Mouse (Mus musculus) myocyte (in vitro differentiated cells): ENCODE data around the gene Mmp19. TPM values are rescaled to one million over a fixed set of nuclear protein-coding genes. Genes with fewer than 3 reads are reported as not detected.

ENCODE experiments used
- H3K27me3 ChIP-seq: one replicate; pipeline ENCODE4 v1.6.1; 2011; ENCODE audit not compliant: control insufficient read depth, insufficient read depth, insufficient read length
- H3K36me3 ChIP-seq: one replicate; pipeline ENCODE4 v1.6.1; 2011; ENCODE audit not compliant: control insufficient read depth, insufficient read depth
- H3K4me2 ChIP-seq: one replicate; pipeline ENCODE4 v1.6.1; 2011; ENCODE audit warnings: low read depth, control low read depth
- H3K4me3 ChIP-seq: one replicate; pipeline ENCODE4 v1.5.1; 2011; ENCODE audit warnings: mild to moderate bottlenecking, control low read depth, moderate library complexity
- H3K79me2 ChIP-seq: one replicate; pipeline ENCODE4 v1.6.1; 2011; ENCODE audit not compliant: control insufficient read depth, insufficient read depth
- H3ac ChIP-seq: one replicate; pipeline ENCODE4 v1.6.1; 2011; ENCODE audit not compliant: control insufficient read depth, insufficient read length
- CEBPB ChIP-seq: IDR thresholded peaks from 2 replicates; pipeline ENCODE4 v1.6.1; 2011; ENCODE audit warnings: mild to moderate bottlenecking, moderate library complexity; ENCODE audit not compliant: poor library complexity, insufficient read depth, severe bottlenecking
- E2F4 ChIP-seq: IDR thresholded peaks from one replicate; pipeline ENCODE4 v1.6.1; 2011; ENCODE audit warnings: mild to moderate bottlenecking, control low read depth, moderate library complexity; ENCODE audit not compliant: insufficient read depth
- MAX ChIP-seq: IDR thresholded peaks from one replicate; pipeline ENCODE4 v1.6.1; 2011; ENCODE audit warnings: low read depth, mild to moderate bottlenecking, control low read depth
- MYOD1 ChIP-seq, 3 experiments: IDR thresholded peaks; one replicate each; pipeline ENCODE4 v1.6.1; 2011; ENCODE audit warnings: control low read depth in 2 of 3, low read depth in 2 of 3, mild to moderate bottlenecking in 2 of 3, moderate library complexity in 1 of 3; ENCODE audit not compliant: insufficient read length in 2 of 3, control insufficient read depth in 1 of 3
- MYOG ChIP-seq, 3 experiments: IDR thresholded peaks; one replicate each; pipeline ENCODE4 v1.6.1; 2011; ENCODE audit warnings: control low read depth in 2 of 3, low read depth in 2 of 3, mild to moderate bottlenecking in 2 of 3; ENCODE audit not compliant: insufficient read length in 2 of 3, control insufficient read depth in 1 of 3, insufficient read depth in 1 of 3
- POLR2A ChIP-seq: IDR thresholded peaks from one replicate; pipeline ENCODE4 v1.6.1; 2011; ENCODE audit warnings: low read depth, mild to moderate bottlenecking, control low read depth, moderate library complexity; ENCODE audit not compliant: insufficient read length
- POLR2AphosphoS2 ChIP-seq: IDR thresholded peaks from one replicate; pipeline ENCODE4 v1.6.1; 2011; ENCODE audit warnings: low read depth, control low read depth; ENCODE audit not compliant: insufficient read length
- REST ChIP-seq: IDR thresholded peaks from one replicate; pipeline ENCODE4 v1.6.1; 2011; ENCODE audit warnings: mild to moderate bottlenecking, control low read depth, moderate library complexity; ENCODE audit not compliant: insufficient read depth, insufficient read length
- SRF ChIP-seq: IDR thresholded peaks from one replicate; pipeline ENCODE4 v1.6.1; 2011; ENCODE audit warnings: low read depth; ENCODE audit not compliant: control insufficient read depth, insufficient read length
- TCF12 ChIP-seq: IDR thresholded peaks from one replicate; pipeline ENCODE4 v1.6.1; 2011; ENCODE audit warnings: mild to moderate bottlenecking, control low read depth; ENCODE audit not compliant: poor library complexity, insufficient read depth, severe bottlenecking
- TCF3 ChIP-seq: IDR thresholded peaks from one replicate; pipeline ENCODE4 v1.6.1; 2011; ENCODE audit warnings: low read depth, control low read depth; ENCODE audit not compliant: insufficient read length
- USF1 ChIP-seq: IDR thresholded peaks from one replicate; pipeline ENCODE4 v1.6.1; 2011; ENCODE audit warnings: low read depth, mild to moderate bottlenecking, control low read depth, moderate library complexity
- polyA plus RNA-seq: library from polyadenylated mRNA; unstranded; fragments of >200 nt; fragmentation: generic; extraction: Trizol; gene quantifications from one replicate; pipeline ENCODE4 v1.2.1, GENCODE M21; 2012; ENCODE audit warnings: missing spikeins

The Mmp19 gene
- polyA plus RNA-seq, 1 experiment: 12.1 TPM

DNA sequence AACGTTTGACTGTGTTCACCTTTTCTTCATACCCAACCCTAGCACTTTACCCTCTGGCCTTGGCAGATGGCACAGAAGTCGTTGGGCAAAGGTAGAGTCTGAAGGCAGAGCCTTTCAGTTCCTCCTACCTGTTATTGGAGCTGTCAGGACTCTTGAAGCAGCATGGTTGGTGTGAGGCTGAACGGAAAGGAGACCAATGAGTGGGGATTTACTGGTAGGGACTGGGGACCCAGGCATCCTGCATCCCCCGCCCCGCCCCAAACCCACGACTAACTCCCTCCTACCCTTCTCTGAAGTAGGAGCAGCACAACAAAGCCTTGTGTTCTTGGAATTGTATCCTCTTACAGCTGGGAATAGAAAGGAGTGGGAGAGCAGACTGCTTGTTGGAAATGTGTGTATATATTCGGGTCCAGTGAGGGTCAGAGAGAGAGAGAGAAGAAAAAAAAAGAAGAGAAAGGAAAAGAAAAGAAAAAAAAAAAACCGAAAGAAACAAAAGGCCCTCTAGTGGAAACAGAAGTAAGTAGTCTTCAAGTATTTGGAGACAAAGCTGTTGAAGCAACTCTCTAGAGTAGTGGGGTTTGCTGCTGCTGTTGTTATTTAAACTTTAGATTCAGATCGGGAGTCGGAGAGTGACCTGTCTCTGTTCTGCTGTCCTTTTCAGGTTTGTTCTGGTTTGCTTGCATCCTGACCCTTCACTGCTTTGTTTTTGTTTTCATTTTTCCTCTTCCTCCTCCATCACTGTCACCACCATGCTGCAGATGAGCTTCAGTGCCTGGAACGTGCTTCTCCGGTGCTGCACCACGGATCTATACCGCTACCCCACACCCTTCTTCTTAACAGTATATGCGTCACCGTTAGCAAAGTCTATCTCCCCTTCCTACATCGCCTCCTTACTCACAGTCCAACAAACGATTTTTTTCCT is 45.8 kb upstream of the Mmp19 start, which contains the start of gene Dgka:
TSS of gene Dgka (minus strand) at position 176 of the 922 bp plus-strand sequence.
- H3K27me3 ChIP-seq: no peaks in the 10 kb centered on the region
- TF ChIP-seq MYOD1 (IDR thresholded peaks at IDR 0.05; ENCODE audit: control insufficient read depth in 1 of 3, insufficient read length in 2 of 3, low read depth in 2 of 3): no peak
- TF ChIP-seq TCF3: no peak
- TF ChIP-seq MAX: no peak
- TF ChIP-seq E2F4: no peak
- TF ChIP-seq SRF: no peak
- no peak for TF ChIP-seq TCF12
- no peak for TF ChIP-seq CEBPB
- TF ChIP-seq USF1: no peak
- no peak for TF ChIP-seq MYOG (IDR thresholded peaks at IDR 0.05; ENCODE audit: control insufficient read depth in 1 of 3, insufficient read depth in 1 of 3, insufficient read length in 2 of 3, low read depth in 2 of 3)
- no peak for TF ChIP-seq REST
- no peak for TF ChIP-seq POLR2A
- TF ChIP-seq POLR2AphosphoS2: no peak
- peaks cover 15% of the 10 kb centered on the region for H3K79me2 ChIP-seq
- H3K4me2 ChIP-seq: peak within 1 kb of the TSS; percentile 84
- peak within 1 kb of the TSS; percentile 48 for H3K4me3 ChIP-seq
- H3ac ChIP-seq: peak within 1 kb of the TSS; percentile 28
- H3K36me3 ChIP-seq: no peaks in the 10 kb centered on the region

DNA sequence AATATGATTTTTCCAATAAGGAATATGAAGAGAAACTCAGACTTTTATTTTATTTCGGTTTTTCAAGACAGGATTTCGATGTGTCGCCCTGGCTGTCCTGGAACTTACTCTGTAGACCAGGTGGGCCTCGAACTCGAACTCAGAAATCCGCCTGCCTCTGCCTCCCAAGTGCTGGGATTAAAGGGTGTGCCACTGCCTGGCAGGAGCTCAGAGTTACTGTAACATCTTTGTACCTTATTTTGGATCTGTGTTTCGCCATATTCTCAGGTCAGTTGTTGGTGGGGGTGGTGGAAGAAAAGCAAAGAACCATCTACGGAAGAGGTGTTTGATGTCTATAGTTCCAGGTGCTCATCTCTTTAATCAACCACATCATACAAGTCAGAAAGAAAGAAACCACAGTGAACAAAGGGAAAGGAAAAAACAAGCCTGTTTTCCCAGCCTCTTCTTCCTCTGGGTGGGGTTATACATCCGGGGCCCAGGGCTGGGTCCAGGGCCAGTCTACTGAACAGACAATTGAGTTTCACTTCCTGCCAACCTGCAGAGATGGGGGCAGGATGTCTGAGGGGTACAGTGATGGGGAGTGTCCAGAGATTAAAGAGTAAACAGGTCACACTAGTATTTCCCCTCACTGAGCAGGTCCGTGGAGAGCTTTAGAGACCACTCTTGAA is 44.6 kb upstream of the Mmp19 start:
- TF ChIP-seq E2F4: no peak
- TF ChIP-seq TCF3: no peak
- TF ChIP-seq MAX: no peak
- TF ChIP-seq TCF12: no peak
- TF ChIP-seq CEBPB: no peak
- Histone ChIP-seq H3ac (no peak overlapping the region), H3K36me3 (no peaks in the 10 kb centered on the region), H3K27me3 (no peaks in the 10 kb centered on the region), H3K79me2 (peaks cover 26% of the 10 kb centered on the region), H3K4me2 (no peak overlapping the region), H3K4me3 (no peak overlapping the region)

DNA sequence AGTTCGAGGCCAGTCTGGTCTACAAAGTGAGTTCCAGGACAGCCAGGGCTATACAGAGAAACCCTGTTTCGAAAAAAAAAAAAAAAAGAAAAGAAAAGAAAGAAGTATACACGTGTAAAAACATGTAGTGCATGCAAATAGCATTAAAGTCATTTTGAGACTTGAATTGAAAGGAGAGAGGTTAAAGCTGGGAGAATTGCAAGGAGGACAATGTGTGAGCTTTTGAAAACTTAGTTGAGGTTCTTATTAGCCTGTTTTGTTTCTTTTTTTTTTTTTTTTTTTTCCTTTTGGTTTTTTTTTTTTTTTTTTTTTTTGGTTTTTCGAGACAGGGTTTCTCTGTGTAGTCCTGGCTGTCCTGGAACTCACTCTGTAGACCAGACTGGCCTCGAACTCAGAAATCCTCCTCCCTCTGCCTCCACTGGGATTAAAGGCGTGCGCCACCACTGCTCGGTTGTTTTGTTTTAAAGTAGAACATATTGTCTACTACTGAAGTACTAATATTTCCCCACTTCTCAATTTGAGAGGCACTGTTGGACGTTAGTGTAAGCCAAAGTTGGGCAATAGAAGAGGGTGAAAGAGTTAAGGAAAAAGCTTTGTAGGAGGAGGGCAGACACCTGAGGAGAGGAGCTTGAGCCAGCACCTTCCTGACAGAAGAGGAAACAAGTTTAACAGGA is 43.6 kb upstream of the Mmp19 start:
- peak overlapping the region; percentile 22 for H3ac ChIP-seq
- H3K4me2 ChIP-seq: peak overlapping the region; percentile 82
- no peaks in the 10 kb centered on the region for H3K27me3 ChIP-seq
- no peaks in the 10 kb centered on the region for H3K36me3 ChIP-seq
- H3K4me3 ChIP-seq: peak overlapping the region; percentile 94
- TF ChIP-seq MYOG (IDR thresholded peaks at IDR 0.05; ENCODE audit: control insufficient read depth in 1 of 3, insufficient read depth in 1 of 3, insufficient read length in 2 of 3, low read depth in 2 of 3) (no peak), POLR2A (no peak), REST (no peak), POLR2AphosphoS2 (no peak), TCF3 (no peak), MYOD1 (IDR thresholded peaks at IDR 0.05; ENCODE audit: control insufficient read depth in 1 of 3, insufficient read length in 2 of 3, low read depth in 2 of 3) (no peak), CEBPB (no peak), MAX (no peak), E2F4 (no peak)
- peaks cover 37% of the 10 kb centered on the region for H3K79me2 ChIP-seq

DNA sequence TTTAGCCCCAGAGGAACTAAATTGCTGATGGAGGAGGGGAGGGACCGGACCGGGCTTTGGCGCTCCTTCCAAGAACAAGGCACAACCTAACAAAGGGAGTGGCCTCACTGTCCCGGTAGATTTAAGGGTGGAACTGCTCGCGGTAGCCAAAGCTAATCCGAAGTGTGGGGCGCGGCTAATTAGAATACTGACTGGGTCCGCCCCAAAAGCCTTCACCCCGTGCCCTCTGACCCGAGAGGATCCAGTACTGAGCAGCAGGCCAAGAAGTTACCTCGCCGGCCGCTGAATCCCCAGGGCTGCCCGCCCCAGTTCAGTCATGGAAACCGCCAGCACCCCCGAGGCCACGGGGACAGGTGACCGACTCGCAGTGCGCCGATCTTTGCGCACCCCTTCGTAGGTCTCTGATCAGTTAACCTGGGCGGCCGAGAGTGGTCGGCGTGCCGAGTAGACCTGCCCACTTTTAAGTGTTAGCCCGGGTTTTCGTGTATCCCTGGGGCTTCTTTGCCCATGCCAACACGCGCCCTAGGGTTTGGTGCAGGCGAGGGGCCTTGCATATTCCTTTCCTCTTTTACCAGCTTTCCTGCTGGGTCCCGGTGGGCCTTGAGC is 43.0 kb upstream of the Mmp19 start, which contains the start of gene Pym1:
TSS of gene Pym1 (plus strand) at position 244 of the 606 bp plus-strand sequence.
- Histone ChIP-seq H3K36me3 (no peaks in the 10 kb centered on the region), H3ac (peak within 1 kb of the TSS; percentile 22), H3K4me2 (peak within 1 kb of the TSS; percentile 82), H3K27me3 (no peaks in the 10 kb centered on the region), H3K4me3 (peak within 1 kb of the TSS; percentile 94), H3K79me2 (peaks cover 43% of the 10 kb centered on the region)
- peak; percentile 55 for TF ChIP-seq POLR2A
- no peak for TF ChIP-seq TCF3
